Mouse (Mus musculus) E14TG2a.4 (cell line): Measurements from ENCODE around the gene Ccdc57.

Experiments used
- H3K27me3 ChIP-seq: 2 replicates; pipeline ENCODE4 v1.6.1; 2014; ENCODE audit warnings: low read length, control low read depth; ENCODE audit not compliant: insufficient read depth
- H3K36me3 ChIP-seq: 2 replicates; pipeline ENCODE4 v1.6.1; 2014; ENCODE audit warnings: low read length, control low read depth; ENCODE audit not compliant: insufficient read depth
- H3K4me1 ChIP-seq: replicated peaks from 2 replicates; pipeline ENCODE4 v1.6.1; 2014; ENCODE audit warnings: low read depth, low read length, control low read depth
- H3K4me3 ChIP-seq: replicated peaks from 2 replicates; pipeline ENCODE4 v1.5.1; 2014; ENCODE audit warnings: mild to moderate bottlenecking, low read length
- H3K9me3 ChIP-seq: 2 replicates; pipeline ENCODE4 v1.6.1; 2014; ENCODE audit warnings: low read length, control low read depth
- CTCF ChIP-seq: conservative IDR thresholded peaks from 2 replicates; pipeline ENCODE4 v1.5.1; 2014; ENCODE audit warnings: low read length
- NANOG ChIP-seq: IDR thresholded peaks from 2 replicates; pipeline ENCODE4 v1.6.1; 2014; ENCODE audit warnings: borderline replicate concordance, low read length, mixed read lengths
- POU5F1 ChIP-seq: IDR thresholded peaks from 2 replicates; pipeline ENCODE4 v1.6.1; 2014; ENCODE audit warnings: low read length, borderline replicate concordance

Ccdc57 gene

DNA sequence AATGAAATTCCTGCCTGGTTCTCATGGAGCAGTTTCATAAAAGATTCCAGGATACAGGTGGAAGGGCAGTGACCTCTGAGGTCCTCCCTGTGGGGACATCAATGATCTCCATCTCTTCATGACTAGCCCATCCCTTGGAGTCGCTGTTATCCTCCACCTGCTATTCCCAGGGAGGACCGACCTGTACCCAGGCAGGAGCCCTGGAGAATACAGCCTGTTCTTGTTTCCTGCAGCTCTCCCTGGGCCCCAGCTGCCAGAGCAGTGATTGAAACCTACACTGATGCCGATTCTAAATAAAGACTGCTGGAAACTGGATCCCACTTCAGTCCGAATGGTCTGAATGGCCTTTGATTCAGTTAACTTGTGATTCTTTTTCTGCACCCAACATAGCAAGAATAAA, 1.2 kb downstream of the Ccdc57 start:
- no peak for TF ChIP-seq NANOG
- no peak for TF ChIP-seq CTCF
- TF ChIP-seq POU5F1 = no peak
- Histone ChIP-seq H3K4me1 (peaks cover 12% of the 10 kb centered on the region), H3K36me3 (peaks cover 10% of the 10 kb centered on the region), H3K9me3 (peaks cover 4% of the 10 kb centered on the region; the same call in 1 of the 2 replicates), H3K27me3 (no peaks in the 10 kb centered on the region), H3K4me3 (no peak overlapping the region)

DNA sequence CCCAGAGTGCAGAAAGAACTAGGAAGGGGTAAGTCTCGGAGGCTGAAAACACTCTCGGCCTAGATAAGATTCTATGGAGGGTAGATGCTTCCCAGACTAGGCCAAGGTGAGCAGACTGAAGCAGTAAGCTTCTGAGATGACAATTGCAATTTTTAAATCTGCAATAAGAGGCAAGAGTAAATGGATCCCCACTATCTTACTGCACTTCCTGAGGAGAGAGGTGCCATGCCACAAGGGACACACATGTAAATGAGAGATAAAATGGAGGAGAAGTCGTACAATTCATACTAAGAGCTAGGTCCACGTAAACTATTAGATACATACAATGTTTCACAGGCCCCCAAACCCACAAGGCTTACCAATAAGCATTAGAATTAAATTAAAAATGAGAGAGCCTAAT, 4.2 kb downstream of the Ccdc57 start:
- Histone ChIP-seq H3K4me3 (no peak overlapping the region), H3K4me1 (peaks cover 11% of the 10 kb centered on the region), H3K36me3 (peaks cover 32% of the 10 kb centered on the region), H3K9me3 (no peaks in the 10 kb centered on the region), H3K27me3 (no peaks in the 10 kb centered on the region)
- no peak for TF ChIP-seq NANOG
- no peak for TF ChIP-seq CTCF
- no peak for TF ChIP-seq POU5F1

GRCm38 (mm10) chr11:120922528-120922927, 10.1 kb downstream of the Ccdc57 start:
- Histone ChIP-seq H3K4me3 (no peak overlapping the region), H3K36me3 (peaks cover 63% of the 10 kb centered on the region), H3K27me3 (no peaks in the 10 kb centered on the region), H3K4me1 (peaks cover 8% of the 10 kb centered on the region), H3K9me3 (no peaks in the 10 kb centered on the region)
- TF ChIP-seq NANOG (no peak), POU5F1 (no peak), CTCF (no peak)

- Histone ChIP-seq H3K27me3 (no peaks in the 10 kb centered on the region), H3K4me3 (no peak overlapping the region), H3K9me3 (peaks cover 7% of the 10 kb centered on the region), H3K36me3 (peaks cover 66% of the 10 kb centered on the region), H3K4me1 (peaks cover 14% of the 10 kb centered on the region)
- TF ChIP-seq NANOG (no peak), CTCF (no peak), POU5F1 (no peak)
Measured at GRCm38 (mm10) chr11:120917756-120918155, 14.9 kb downstream of the Ccdc57 start.

- peaks cover 11% of the 10 kb centered on the region for H3K4me1 ChIP-seq
- H3K9me3 ChIP-seq = peaks cover 7% of the 10 kb centered on the region
- TF ChIP-seq POU5F1 (no peak), NANOG (no peak), CTCF (no peak)
- H3K4me3 ChIP-seq = no peak overlapping the region
- H3K36me3 ChIP-seq = peaks cover 60% of the 10 kb centered on the region
- H3K27me3 ChIP-seq = no peaks in the 10 kb centered on the region
Measured at GRCm38 (mm10) chr11:120916477-120916876, 16.2 kb downstream of the Ccdc57 start.

- Histone ChIP-seq H3K36me3 (peaks cover 35% of the 10 kb centered on the region), H3K27me3 (no peaks in the 10 kb centered on the region), H3K4me1 (peaks cover 6% of the 10 kb centered on the region), H3K9me3 (peaks cover 7% of the 10 kb centered on the region), H3K4me3 (no peak overlapping the region)
- TF ChIP-seq CTCF = no peak
- no peak for TF ChIP-seq NANOG
- TF ChIP-seq POU5F1 = no peak
Measured at GRCm38 (mm10) chr11:120913796-120914195, 18.9 kb downstream of the Ccdc57 start.

DNA sequence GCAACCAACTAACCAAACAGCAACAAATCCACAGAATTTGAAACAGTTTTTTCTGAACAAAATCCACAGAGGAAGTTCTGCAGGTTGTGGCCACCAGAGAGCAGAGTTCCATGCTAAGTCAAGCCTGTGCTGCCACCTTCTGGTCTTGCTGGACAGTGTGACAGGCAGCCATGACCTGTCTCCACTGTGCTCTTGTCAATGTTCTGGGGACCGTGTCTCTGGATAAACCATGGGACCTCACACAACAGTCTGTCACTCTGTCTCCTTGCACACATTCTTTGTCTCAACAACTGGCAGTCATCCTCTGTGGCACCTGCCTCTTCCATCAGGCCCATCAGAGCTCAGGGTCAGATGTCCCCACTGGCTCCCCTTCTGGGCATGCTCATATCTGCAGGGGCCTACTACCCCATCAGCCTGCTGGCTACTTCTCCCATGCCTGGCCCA, 27.2 kb downstream of the Ccdc57 start:
- TF ChIP-seq NANOG = no peak
- peak; percentile 73 for TF ChIP-seq CTCF
- peaks cover 28% of the 10 kb centered on the region for H3K4me1 ChIP-seq
- peaks cover 11% of the 10 kb centered on the region for H3K9me3 ChIP-seq
- H3K36me3 ChIP-seq = no peaks in the 10 kb centered on the region
- H3K27me3 ChIP-seq = no peaks in the 10 kb centered on the region
- H3K4me3 ChIP-seq = no peak overlapping the region

- TF ChIP-seq NANOG (no peak), POU5F1 (no peak), CTCF (no peak)
Measured at GRCm38 (mm10) chr11:120904561-120904960, 28.1 kb downstream of the Ccdc57 start.

DNA sequence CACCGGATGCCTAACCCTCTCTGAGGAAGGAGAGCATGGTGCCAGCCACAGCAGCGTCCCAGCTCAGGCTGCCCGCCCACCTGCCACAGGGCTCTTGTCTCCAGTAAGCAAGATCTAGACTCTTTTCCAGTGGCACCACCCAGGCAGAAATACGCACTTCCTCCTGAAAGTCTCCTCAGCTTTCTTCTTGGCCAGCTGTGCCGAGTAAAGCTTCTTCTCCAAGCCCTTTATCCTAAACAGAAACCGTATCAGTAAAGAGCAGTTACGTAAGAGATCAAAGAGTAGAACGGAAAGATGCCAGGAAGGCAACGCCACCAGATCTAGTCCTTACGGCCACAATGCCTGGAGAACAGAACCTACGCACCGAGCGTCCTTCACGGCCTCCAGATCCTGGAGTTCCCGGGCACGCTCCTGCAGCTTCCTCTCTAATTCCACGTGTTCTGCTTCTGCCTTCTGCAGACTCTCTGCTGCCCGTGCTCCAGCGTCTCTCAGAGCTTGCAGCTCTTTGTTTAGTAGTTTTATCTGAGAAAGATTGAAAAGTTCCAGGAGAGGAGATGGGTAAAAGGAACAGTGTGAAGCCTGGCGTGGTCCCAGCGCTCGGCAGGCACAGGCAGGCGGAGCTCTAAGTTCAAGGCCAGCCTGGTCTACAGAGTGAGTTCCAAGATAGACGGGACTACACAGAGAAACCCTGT, 29.4 kb downstream of the Ccdc57 start:
- H3K36me3 ChIP-seq = no peaks in the 10 kb centered on the region
- H3K27me3 ChIP-seq = no peaks in the 10 kb centered on the region
- peaks cover 11% of the 10 kb centered on the region for H3K9me3 ChIP-seq
- H3K4me1 ChIP-seq = peaks cover 28% of the 10 kb centered on the region
- peak overlapping the region; percentile 20; the same call in 1 of the 2 replicates for H3K4me3 ChIP-seq
- no peak for TF ChIP-seq POU5F1
- TF ChIP-seq CTCF = no peak
- no peak for TF ChIP-seq NANOG

More at GRCm38 (mm10) chr11:120904561-120904960, 28.1 kb downstream of the Ccdc57 start:
- Histone ChIP-seq H3K4me3 (no peak overlapping the region), H3K36me3 (no peaks in the 10 kb centered on the region), H3K4me1 (peaks cover 28% of the 10 kb centered on the region), H3K27me3 (no peaks in the 10 kb centered on the region), H3K9me3 (peaks cover 11% of the 10 kb centered on the region)
